Mouse (Mus musculus) heart, postnatal 25 days (tissue): ENCODE results near the gene St6galnac3. TPM values are rescaled to one million over a fixed set of nuclear protein-coding genes. Genes with fewer than 3 reads are reported as not detected.

Source experiments
- DNase-seq: peaks from one replicate; pipeline ENCODE4 v3.0.0; 2022; ENCODE audit warnings: low spot score
- intact Hi-C: fragments of 180-260 bp; cut with DNase I; formaldehyde crosslinking; loops from one replicate; pipeline ENCODE4 v1.15.1; 2025
- total RNA-seq, 2 experiments: library from RNA; stranded (reverse); gene quantifications; 2 replicates each; pipeline ENCODE4 v1.2.3; 2021

Gene St6galnac3
- total RNA-seq, 2 experiments from 2014 or later = 4.4 to 7.5 TPM

DNA sequence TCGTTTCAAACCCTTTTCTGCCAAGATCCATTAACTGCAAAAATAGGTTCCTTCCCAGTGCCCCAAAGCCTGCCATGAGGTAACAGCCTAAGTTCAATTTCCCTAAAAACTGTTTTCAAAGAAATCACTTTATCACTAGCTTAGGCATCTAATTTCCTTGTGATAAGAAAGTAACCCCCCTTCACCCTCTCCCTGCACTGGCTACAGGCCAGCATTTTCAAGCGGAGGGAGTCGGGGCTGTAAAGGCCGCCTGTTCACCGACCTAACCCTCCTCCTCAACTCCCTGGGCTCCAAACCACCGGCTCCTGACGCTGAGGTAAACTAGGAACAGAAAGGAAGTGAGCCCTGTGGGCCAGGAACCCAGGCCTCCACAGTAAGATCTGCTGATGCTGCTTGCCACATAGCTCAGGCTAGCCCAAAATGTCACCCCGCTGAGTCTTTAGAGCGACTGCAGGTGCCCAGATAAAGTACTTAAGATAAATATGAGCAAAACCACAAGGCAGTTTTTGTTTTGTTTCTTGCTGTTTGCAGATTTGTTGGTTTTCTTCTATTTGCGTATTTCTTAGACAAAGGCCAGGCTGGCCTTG lies 61.0 kb downstream of the St6galnac3 start:
- DNase-seq = no peak
- intact Hi-C loops = loop anchor here (5.0 kb wide), 1 partner anchor 63 kb away; the partner anchor contains the start of gene St6galnac3

DNA sequence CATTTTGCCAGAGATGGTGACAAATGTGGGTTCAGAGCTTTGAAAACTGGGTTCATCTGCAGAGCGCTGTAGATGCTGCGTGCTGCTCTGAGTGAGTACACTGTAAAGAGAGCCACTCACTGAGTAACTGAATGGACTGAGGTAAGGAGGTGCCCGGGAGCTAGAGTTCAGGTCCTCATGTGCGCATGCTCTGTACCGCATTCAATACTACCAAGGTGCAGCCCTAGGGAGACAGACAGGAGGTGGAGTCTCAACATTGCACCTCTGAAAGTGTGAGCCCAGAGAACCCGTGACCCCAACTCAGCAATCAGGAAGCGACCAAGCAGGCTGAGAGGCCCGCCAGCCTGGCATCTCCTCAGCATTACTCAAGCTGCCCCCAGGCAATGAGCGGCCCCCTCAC lies 62.2 kb downstream of the St6galnac3 start:
- intact Hi-C loops = loop anchor here (5.0 kb wide), 1 partner anchor 65 kb away; the partner anchor contains the start of gene St6galnac3
- DNase-seq = no peak

DNA sequence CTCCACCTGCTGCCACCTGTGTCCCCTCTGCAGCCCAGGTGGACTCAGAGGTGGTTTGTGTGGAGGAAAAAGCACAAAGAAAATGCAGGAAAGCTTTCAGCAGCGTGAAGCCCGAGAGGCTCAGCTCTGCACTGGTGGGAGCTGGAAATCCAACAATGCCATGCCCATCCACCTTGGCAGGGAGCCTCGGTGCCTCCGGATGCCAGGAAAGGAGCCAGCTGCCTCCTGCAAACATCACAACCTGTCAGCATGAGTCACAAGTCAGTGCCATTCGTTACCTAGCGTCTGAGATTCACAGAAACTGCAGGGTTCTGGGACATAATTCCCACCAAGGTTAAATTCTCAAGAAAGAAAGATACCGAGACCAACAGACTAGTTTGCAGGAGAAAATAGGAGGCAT lies 63.0 kb downstream of the St6galnac3 start:
- DNase-seq = no peak
- intact Hi-C loops = loop anchor here (5.0 kb wide), 1 partner anchor 65 kb away; the partner anchor contains the start of gene St6galnac3

DNA sequence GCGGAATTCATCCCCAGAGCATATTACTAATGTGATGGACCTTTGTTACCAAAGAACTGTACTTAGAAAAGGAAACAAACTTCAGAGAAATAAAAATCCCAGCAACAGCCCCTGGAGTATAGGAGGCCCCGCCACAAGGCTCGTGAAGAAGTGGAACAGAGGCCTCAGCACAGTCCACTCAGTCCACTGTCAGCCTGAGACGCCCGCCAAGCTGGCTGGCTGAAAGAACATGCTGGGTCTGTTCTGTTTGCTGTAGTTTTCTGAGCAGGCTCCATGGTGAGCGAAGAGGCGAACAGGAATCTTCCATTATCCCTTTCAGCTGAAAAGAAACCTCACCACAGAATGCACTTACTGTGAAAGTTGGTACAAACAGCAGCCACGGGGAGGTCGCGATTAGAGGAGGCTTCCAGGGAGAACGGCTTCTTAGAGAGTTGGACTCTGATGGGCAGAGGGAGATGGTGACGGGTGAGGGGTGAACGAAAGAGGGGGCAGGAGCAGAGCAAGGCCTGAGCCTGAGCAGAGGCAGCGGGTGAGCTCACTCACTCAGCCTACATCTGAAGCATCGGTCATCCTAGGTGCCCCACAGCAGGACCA lies 65.3 kb downstream of the St6galnac3 start:
- intact Hi-C loops = loop anchor here (2.0 to 5.0 kb wide), 2 partner anchors 68 to 147 kb away; partner anchors contain the start of gene St6galnac3
- DNase-seq = no peak

DNA sequence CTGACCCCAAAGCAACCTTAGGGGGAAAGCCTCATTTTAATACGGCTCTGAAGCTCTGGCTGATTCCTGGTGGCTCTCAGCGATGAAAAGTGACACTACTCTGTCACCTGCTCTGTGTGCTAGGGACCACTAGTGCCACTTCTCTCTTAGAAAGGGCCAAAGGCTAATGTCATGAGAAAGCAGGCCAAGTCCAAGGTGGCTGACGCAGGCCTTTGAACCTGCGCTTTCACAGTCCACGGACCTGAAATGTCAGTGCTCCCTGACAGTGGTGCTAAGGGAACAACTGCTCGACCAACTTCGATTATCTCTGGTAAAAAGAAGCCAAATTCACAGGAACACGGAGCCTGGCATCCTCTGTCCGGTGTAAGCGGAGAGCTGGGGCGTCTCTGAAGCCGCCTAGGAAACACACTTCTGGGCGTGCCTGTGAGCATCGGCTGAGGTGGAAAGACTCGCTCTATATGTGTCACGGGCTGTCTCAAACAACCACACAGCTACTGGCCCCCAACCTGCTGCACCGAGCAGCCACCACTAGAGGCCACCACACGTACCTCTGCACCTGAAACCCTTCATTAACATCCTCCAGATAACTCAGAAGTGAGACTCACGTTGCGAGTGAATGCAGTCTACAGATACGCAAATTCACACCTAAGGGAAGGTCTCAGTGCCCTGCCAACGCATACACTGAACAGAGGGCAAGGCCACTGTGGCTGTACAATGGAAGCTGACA lies 66.8 kb downstream of the St6galnac3 start:
- DNase-seq = no peak
- intact Hi-C loops = loop anchor here (2.0 kb wide), 1 partner anchor 149 kb away; no protein-coding TSS in a partner anchor

DNA sequence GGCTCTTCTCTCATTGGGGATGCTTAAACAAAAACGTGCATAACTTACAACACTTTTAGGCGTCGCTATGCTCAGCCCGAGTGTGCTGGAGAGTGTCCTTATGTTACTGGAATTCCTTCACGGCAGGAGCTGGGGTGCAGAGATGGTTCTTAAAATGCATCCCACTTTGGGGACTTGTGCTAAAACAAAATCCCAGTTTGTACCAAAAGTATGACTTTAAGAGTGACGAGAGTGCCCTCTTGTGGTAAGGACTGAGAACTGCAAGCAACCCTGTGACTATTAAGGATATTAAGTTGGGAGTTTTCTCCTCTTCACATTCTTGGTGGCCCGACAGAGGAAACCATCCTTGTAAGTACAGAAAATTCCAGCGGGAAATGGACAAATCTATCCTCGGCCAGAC lies 69.9 kb downstream of the St6galnac3 start:
- intact Hi-C loops = loop anchor here (2.0 kb wide), 1 partner anchor 872 kb away; no protein-coding TSS in a partner anchor
- no peak for DNase-seq

DNA sequence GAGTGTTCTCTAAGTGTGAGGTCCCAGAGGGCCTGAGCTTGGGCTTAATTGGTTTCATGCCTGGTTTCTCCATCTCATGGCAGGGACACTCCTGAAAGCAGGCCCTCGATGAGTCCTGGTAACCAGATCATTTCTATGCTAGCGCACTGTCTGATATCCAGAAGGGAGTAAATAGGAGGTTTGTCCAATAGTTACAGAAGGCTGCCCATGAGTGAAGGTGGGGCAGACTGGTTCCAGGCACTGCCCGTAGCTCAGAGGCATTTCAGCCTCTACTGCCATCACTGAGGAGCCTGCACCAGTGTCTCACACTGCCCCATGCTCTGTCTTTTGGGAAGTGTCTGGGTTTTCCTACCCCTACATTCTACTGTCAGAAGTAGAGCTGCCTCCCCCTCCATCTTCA lies 72.1 kb downstream of the St6galnac3 start:
- no peak for DNase-seq
- intact Hi-C loops = no loop called here

DNA sequence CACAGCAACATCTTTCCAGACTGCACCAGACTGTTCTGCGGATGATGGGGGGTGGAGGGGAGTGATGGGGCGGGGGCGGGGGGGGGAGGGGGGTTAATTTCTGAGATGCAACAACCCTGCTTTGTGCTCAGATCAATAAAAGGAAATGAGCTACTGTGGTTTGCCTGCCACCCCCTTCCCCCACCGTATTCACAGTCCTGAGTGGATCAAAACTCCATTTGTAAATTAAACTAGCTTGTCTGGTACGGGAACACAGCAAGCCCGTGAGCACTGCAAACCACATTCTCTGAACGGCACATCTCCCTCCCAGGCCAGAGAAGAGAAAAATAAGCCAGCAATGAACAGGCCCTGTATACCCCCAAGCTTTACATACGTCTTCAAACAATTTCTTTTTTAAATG lies 76.3 kb downstream of the St6galnac3 start:
- intact Hi-C loops = no loop called here

DNA sequence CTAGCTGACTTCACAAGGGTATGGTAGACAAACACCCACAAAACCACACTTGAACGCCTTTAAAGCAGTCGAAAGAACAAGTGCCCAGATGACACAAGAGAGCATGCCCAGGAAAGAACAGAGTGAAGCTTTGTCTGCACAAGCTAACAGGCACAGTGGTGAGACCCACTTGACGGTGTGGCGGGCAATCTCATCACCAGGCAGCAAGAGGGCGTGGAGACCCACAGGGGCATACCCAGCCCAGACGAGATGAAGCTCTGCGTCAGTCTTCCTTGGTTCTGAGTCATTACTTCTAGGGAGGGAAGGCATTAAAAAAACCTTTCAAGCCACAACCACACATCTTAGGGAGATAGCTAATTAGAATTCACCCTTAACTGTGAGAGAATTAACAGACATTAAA lies 79.2 kb downstream of the St6galnac3 start:
- intact Hi-C loops = no loop called here
- no peak for DNase-seq

More for the DNA sequence above, 76.3 kb downstream of the St6galnac3 start:
- DNase-seq = no peak

DNA sequence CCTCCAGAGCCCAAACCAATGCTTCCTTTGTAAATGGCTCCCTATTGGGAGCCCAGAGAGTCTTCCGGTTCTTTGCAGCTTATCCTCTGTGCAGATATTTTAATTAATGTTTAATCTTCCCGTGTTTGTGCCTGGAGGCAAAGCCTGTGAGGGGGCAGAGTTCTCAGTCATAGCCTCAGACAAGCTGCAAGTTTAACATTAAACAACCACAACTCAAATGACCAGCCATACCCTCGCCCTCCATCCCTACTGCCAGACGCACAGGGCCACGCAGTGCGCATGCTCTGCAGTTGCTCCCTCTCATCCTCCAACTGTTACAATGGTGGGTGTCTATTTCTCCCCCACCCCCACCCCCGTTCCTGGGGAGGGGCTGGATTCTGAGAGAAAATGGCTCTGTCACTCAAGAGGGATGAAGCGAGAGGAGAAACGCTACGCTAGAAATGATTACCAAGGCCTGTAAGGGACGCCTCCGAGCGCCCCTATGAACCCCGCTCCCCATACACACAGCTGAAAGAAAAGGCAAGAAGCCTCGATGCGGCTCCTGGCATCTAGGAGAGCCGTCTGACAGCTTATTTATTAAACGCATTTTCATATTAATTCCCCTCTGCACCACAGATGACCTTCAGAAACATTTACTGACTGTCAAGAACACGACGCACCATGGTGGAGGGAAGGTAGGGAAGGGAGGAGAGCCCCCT lies 81.0 kb downstream of the St6galnac3 start:
- intact Hi-C loops = no loop called here
- no peak for DNase-seq

DNA sequence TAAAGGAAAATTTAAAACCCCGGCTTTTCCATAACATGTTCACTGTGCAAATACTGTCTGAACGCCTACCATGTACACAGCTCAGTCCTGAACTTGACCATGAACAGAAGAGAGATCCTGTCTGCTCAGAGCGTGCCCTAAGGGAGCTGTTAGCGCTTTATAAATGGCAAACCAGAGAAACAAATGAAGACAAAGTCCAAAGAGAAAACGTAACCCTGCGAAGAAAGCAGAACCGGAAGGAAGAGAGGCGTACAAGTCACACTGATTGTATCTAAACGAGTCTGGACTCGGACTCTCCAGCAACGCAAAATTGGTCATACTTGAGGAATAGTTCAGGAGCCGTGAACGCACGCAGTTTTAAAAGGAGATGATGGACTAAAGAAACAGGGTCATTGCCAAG lies 82.1 kb downstream of the St6galnac3 start:
- DNase-seq = no peak
- intact Hi-C loops = no loop called here

DNA sequence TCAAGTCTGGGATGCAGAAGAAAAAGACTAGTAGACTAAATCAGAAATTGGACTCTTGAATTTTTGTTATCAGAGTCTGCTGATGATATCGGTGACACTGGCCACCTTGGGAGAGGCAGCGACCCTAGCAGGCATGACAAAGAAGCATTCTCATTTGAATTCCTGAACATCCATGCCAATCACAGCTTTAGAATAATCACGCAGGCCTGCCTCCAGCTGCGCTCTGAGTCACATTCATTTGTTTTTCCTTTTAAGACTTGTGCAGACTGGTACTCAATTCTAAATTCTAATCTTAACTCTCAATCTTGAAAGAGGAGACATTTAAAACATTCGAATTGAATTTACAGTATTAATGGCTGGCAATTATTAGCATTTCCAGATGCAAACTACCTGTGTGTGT lies 83.2 kb downstream of the St6galnac3 start:
- DNase-seq = no peak
- intact Hi-C loops = no loop called here

DNA sequence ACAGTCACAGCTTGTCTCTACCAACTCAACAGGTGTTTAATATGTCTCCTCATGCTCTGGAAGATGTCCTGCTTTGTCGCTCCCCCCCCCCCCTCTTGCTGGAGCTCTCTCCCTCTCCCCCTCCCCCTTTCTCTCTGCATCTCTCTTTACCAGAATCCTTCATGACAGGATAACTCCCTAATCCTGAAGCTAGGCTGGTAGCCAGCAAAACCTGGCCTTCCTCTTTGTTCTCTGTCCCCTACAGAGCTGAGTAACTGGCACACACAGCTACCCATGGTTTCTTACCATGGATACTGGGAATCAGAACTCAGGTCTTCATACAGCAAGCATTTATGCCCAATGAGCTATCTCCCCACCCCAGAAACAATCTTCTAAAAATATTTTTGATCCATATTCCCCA lies 87.6 kb downstream of the St6galnac3 start:
- DNase-seq = no peak
- intact Hi-C loops = no loop called here

DNA sequence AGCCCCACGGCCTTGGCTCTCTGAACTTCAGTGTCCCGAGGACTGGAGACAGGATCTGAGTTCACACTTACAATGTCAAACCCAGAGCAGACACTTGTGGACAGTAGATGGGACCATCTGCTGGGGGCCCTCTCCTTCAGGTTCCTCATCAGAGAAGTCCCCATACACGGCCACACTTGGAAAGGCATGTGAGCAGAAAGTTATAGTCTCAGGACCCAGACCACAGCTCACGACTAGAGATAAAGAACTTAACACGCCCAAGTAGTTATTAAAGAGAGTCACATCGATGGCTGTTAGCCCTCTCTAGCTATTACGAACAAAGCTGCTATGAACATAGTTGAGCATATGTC lies 88.2 kb downstream of the St6galnac3 start:
- intact Hi-C loops = no loop called here
- no peak for DNase-seq

DNA sequence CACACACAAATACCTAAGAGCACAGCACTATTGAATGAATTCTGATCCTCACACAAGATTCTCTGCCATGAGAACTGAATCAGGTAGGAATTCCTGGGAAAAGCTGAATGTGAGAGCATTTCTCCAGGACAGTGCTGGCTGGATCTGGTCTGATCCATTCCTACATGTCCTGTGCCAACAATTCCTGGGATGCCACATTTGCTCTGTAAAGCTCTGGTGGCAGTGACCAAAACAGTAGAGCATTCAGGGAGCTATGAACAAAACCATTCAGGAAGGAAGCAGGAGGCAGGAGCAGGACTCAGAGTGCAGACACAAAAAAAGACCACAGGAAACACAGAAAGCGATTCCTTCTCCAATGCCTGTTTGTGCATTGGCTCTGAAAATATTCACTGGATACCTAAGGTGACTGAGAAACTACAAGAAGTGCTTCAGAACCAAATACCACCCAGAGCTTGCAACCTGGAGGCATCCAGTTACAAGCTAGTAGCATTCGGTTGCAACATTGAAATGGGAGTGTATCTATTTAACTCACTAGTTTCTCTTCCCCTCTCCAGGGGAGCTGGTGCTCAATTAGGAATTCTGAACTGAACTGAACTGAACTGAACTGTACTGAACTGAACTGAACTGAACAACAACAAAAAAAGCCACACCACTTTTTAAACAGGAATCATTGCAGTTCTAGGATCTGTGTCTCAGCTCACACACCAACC lies 88.7 kb downstream of the St6galnac3 start:
- intact Hi-C loops = no loop called here
- DNase-seq = no peak

DNA sequence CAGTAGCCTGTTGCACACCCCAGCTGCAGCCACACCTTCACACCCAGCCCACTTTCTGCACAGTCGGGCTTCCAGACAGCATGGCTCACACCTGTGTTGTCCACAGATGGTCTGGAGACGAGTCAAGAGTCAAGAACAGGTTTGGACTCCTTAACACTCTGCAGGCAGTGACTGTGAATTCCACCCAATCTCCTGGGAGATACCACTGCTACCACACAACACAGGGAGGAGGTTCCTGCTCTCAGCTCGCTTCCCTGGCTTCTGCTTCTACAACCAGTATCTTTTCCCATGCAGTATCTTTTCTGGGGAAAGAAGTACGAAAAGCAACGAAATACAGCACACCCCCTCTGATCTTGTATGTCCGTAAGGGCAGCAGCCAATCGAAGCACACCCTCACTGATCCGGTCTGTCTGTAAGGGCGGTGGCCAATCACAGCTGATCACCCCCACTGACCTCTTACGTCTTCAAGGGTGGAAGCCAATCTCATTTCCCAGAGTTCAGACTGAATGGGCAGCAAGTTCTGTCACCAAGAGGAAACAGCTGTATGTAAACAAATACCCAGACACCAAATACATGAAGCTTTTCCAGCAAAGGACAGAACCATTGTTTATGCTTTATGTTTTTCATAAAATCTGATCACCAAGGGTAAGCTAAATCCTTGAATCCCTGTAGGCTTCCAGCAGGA lies 92.8 kb downstream of the St6galnac3 start:
- DNase-seq = no peak
- intact Hi-C loops = no loop called here

DNA sequence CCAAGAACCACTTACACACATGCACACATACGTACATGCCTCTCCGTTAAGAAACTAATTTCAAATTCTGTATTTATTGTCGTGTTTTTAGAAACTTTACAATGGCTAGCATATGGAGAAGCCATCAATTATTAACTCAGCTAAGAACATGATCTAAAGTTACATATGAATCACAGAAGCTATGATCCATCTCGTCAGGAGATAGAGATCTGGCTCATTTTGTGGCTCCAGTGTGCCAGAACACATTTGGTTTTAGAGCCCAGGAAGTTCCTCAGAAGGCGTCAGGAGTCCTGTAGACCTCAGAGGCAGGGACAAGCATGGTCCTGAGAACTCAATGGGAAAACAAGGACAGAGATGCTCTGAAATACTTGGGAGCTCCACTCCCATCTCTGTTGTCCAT lies 98.7 kb downstream of the St6galnac3 start:
- intact Hi-C loops = no loop called here
- no peak for DNase-seq

DNA sequence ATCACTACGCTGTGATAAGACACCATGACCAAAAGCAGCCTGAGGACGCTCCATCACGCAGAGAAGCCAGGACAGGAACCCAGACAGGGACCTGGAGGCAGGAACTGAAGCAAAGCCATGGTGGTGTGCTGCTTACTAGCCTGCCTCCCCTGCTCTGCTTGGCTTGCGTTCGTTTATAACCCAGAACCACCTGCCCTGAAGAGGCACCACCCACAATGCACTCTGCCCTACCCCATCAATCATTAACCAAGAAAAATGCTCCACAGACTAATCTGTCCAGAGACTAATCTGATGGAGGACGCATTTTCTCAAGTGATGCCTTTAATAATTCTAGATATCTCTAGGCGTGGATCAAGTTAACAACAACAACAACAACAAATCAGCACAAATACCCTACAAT lies 106.0 kb downstream of the St6galnac3 start:
- intact Hi-C loops = no loop called here
- no peak for DNase-seq

DNA sequence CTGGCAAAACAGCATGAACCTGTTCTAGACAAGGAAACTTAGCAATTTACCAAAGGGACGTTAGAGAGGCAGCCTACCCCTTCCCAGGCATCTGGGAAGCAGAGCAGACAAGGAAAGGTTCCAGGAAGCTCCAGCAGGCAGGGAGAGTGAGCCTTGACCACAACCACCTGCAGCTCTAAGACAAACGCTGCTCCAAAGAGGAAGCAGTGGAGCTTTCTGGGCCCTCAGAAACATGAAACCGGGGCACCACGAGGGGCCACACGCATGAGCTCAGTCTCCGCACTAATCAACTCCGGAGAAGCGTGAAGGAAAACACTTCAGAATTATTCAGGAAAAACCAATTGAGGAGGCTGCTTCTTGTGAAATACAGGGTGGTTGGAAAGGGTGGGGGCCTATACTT lies 108.1 kb downstream of the St6galnac3 start:
- intact Hi-C loops = no loop called here

More for the DNA sequence above, 108.1 kb downstream of the St6galnac3 start:
- no peak for DNase-seq
